Mouse (Mus musculus): ENCODE measurements around the gene Zfp704. TPM values are rescaled to one million over a fixed set of nuclear protein-coding genes. Genes with fewer than 3 reads are reported as not detected.
A peak's percentile ranks its signal among the peaks of the same experiment; 100 is the strongest.

Zfp704 gene
- total RNA-seq (2021), result 10 to 100 TPM; 11.7 to 15.3 TPM
- long read RNA-seq, experiment 1, full-length matches to known transcripts, result 17 of 20 reads
- long read RNA-seq, experiment 1, partial matches to known transcripts, result 0 of 20 reads
- long read RNA-seq, experiment 1, other reads (novel, unspliced or antisense), result 3 of 20 reads
- long read RNA-seq, experiment 2, full-length matches to known transcripts, result 3 of 4 reads
- long read RNA-seq, experiment 2, partial matches to known transcripts, result 1 of 4 reads
- long read RNA-seq, experiment 2, other reads (novel, unspliced or antisense), result 0 of 4 reads

- DNase-seq, result peak; percentile 84 to 86
Measured at GRCm38 (mm10) chr3:9609581-9610341, at the start of gene Zfp704. TSS of gene Zfp704 (minus strand) at chr3:9610085.

GRCm38 (mm10) chr3:9633036-9634005 lies 23.4 kb upstream of the Zfp704 start:
- DNase-seq, result no peak

- DNase-seq, result peak in 1 of 2 experiments; percentile 27
Measured at GRCm38 (mm10) chr3:9629951-9630350, 20.1 kb upstream of the Zfp704 start.

- DNase-seq, result no peak
Measured at GRCm38 (mm10) chr3:9628041-9628440, 18.2 kb upstream of the Zfp704 start.

GRCm38 (mm10) chr3:9626149-9626548 lies 16.3 kb upstream of the Zfp704 start:
- no peak for DNase-seq

- DNase-seq, result no peak
Measured at GRCm38 (mm10) chr3:9620611-9621010, 10.7 kb upstream of the Zfp704 start.

GRCm38 (mm10) chr3:9619562-9620275 lies 9.8 kb upstream of the Zfp704 start:
- no peak for DNase-seq

- no peak for DNase-seq
Measured at GRCm38 (mm10) chr3:9617101-9617500, 7.2 kb upstream of the Zfp704 start.

- DNase-seq, result no peak
Measured at GRCm38 (mm10) chr3:9614676-9615075, 4.8 kb upstream of the Zfp704 start.

- no peak for DNase-seq
Measured at GRCm38 (mm10) chr3:9614011-9614410, 4.1 kb upstream of the Zfp704 start.

- DNase-seq, result no peak
Measured at GRCm38 (mm10) chr3:9611226-9611625, 1.3 kb upstream of the Zfp704 start.

- no peak for DNase-seq
Measured at GRCm38 (mm10) chr3:9610426-9610825, 541 bp upstream of the Zfp704 start.

- peak; percentile 64 to 68 for DNase-seq
Measured at GRCm38 (mm10) chr3:9608906-9609580, 842 bp downstream of the Zfp704 start.

- DNase-seq, result peak; percentile 48 to 61
Measured at GRCm38 (mm10) chr3:9608441-9608905, 1.4 kb downstream of the Zfp704 start.

GRCm38 (mm10) chr3:9607686-9608085 lies 2.2 kb downstream of the Zfp704 start:
- DNase-seq, result no peak

GRCm38 (mm10) chr3:9605784-9606706 lies 3.8 kb downstream of the Zfp704 start:
- DNase-seq, result peak in 1 of 2 experiments; percentile 6

GRCm38 (mm10) chr3:9604941-9605340 lies 4.9 kb downstream of the Zfp704 start:
- no peak for DNase-seq

- no peak for DNase-seq
Measured at GRCm38 (mm10) chr3:9603866-9604265, 6.0 kb downstream of the Zfp704 start.

GRCm38 (mm10) chr3:9600577-9600976 lies 9.3 kb downstream of the Zfp704 start:
- peak; percentile 20 to 49 for DNase-seq

Data from adrenal gland, postnatal 36 days (tissue).